Mouse (Mus musculus) lung, postnatal 0 days (tissue): ENCODE measurements around the gene 1700008O03Rik.

Experiments used
- CTCF ChIP-seq: IDR thresholded peaks from 2 replicates; pipeline ENCODE4 v1.5.1; 2016; ENCODE audit warnings: antibody characterized with exemption, mild to moderate bottlenecking
- EP300 ChIP-seq: IDR thresholded peaks from 2 replicates; pipeline ENCODE4 v1.6.1; 2016; ENCODE audit warnings: antibody characterized with exemption, mild to moderate bottlenecking, control low read depth

DNA sequence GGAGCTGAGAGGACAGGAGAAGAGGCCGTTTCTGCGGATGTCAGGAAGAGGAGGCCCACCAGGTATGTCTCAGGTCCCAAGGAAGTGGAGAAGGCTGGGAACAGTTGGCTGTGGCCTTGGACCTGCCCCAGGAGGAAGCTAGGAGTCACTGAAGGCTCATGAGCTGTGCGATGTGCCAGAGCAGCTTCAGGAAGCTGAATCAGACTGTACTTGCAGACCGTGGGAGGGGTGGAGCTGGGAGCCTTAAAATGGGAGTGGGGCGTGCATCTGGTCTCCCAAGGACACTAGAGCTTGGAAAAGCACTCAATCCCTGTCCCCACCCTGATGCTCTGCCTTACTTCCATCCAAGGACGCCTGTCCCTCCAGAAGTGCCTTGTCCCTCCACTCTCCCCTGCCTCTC is 59.0 kb downstream of the 1700008O03Rik start:
- TF ChIP-seq CTCF, result no peak
- no peak for TF ChIP-seq EP300
